Mouse (Mus musculus) MEL (cell line): ENCODE measurements around the gene Mtmr4. TPM values are rescaled to one million over a fixed set of nuclear protein-coding genes. Genes with fewer than 3 reads are reported as not detected.
A peak's percentile ranks its signal among the peaks of the same experiment; 100 is the strongest.

ENCODE experiments used
- DNase-seq: peaks from one replicate; pipeline ENCODE4 v3.0.0; 2011; ENCODE audit warnings: low read depth, low spot score
- H3K27ac ChIP-seq: 2 replicates; pipeline ENCODE4 v1.5.1; 2012; ENCODE audit warnings: low read depth, mild to moderate bottlenecking, control low read depth, low read length, moderate library complexity; ENCODE audit not compliant: control insufficient read depth
- H3K27me3 ChIP-seq, 2 experiments: fragments of 150-350 bp in 1 of 2; sonication (generic) in 1 of 2; 2 replicates each; pipeline ENCODE4 v1.6.1; 2012; ENCODE audit warnings: low read length in 2 of 2, mild to moderate bottlenecking in 2 of 2, improper control_type of control experiment in 1 of 2, moderate library complexity in 1 of 2; ENCODE audit not compliant: insufficient read depth in 2 of 2, control insufficient read depth in 1 of 2
- H3K36me3 ChIP-seq, 2 experiments: 2 replicates each; pipeline ENCODE4 v1.6.1; 2012 to 2014; ENCODE audit warnings: low read length in 2 of 2, improper control_type of control experiment in 1 of 2, inconsistent platforms in 1 of 2, mild to moderate bottlenecking in 1 of 2; ENCODE audit not compliant: insufficient read depth in 2 of 2, control insufficient read depth in 1 of 2
- H3K4me1 ChIP-seq, 2 experiments: fragments of 150-350 bp in 1 of 2; sonication (generic) in 1 of 2; 2 replicates each; pipeline ENCODE4 v1.6.1; 2012; ENCODE audit warnings: low read length in 2 of 2, improper control_type of control experiment in 1 of 2, mild to moderate bottlenecking in 1 of 2; ENCODE audit not compliant: insufficient read depth in 2 of 2, control insufficient read depth in 1 of 2
- H3K4me3 ChIP-seq, 2 experiments: fragments of 150-350 bp in 1 of 2; sonication (generic) in 1 of 2; 2 replicates each; pipeline ENCODE4 v1.5.1; 2012; ENCODE audit warnings: low read depth in 2 of 2, low read length in 2 of 2, mild to moderate bottlenecking in 2 of 2, moderate library complexity in 2 of 2, control low read depth in 1 of 2, improper control_type of control experiment in 1 of 2; ENCODE audit not compliant: control insufficient read depth in 1 of 2, insufficient read depth in 1 of 2
- H3K79me2 ChIP-seq: 2 replicates; pipeline ENCODE4 v1.6.1; 2012; ENCODE audit warnings: mild to moderate bottlenecking, low read length, moderate library complexity; ENCODE audit not compliant: control insufficient read depth, poor library complexity, insufficient read depth
- H3K9ac ChIP-seq: 2 replicates; pipeline ENCODE4 v1.6.1; 2012; ENCODE audit warnings: low read depth, mild to moderate bottlenecking, control low read depth, low read length, moderate library complexity; ENCODE audit not compliant: control insufficient read depth, poor library complexity, severe bottlenecking
- H3K9me3 ChIP-seq: fragments of 150-350 bp; sonication (generic); replicated peaks from 2 replicates; pipeline ENCODE4 v1.6.1; 2012; ENCODE audit warnings: mild to moderate bottlenecking, low read length, improper control_type of control experiment, moderate library complexity; ENCODE audit not compliant: insufficient read depth
- BHLHE40 ChIP-seq: IDR thresholded peaks from 2 replicates; pipeline ENCODE4 v1.6.1; 2012; ENCODE audit warnings: low read depth, mild to moderate bottlenecking, inconsistent platforms, low read length, improper control_type of control experiment, borderline replicate concordance
- CHD2 ChIP-seq: IDR thresholded peaks from 2 replicates; pipeline ENCODE4 v1.6.1; 2011; ENCODE audit warnings: low read length, improper control_type of control experiment
- CTCF ChIP-seq, 3 experiments: IDR thresholded peaks in 2 of 3; conservative IDR thresholded peaks in 1 of 3; 2 replicates each; pipeline ENCODE4 v1.5.1; 2011 to 2012; ENCODE audit warnings: low read length in 3 of 3, low read depth in 2 of 3, mild to moderate bottlenecking in 2 of 3, improper control_type of control experiment in 1 of 3, inconsistent platforms in 1 of 3, mixed read lengths in 1 of 3, moderate library complexity in 1 of 3; ENCODE audit not compliant: control insufficient read depth in 1 of 3, insufficient read depth in 1 of 3, poor library complexity in 1 of 3, severe bottlenecking in 1 of 3
- E2F4 ChIP-seq: IDR thresholded peaks from 2 replicates; pipeline ENCODE4 v1.6.1; 2011; ENCODE audit warnings: low read depth, low read length, improper control_type of control experiment, borderline replicate concordance
- ETS1 ChIP-seq: IDR thresholded peaks from 2 replicates; pipeline ENCODE4 v1.6.1; 2012; ENCODE audit warnings: low read depth, mild to moderate bottlenecking, inconsistent platforms, low read length, improper control_type of control experiment, moderate library complexity
- GATA1 ChIP-seq: IDR thresholded peaks from 2 replicates; pipeline ENCODE4 v1.6.1; 2011; ENCODE audit warnings: low read depth, low read length, improper control_type of control experiment
- HCFC1 ChIP-seq: IDR thresholded peaks from 2 replicates; pipeline ENCODE4 v1.6.1; 2012; ENCODE audit warnings: low read depth, mild to moderate bottlenecking, inconsistent platforms, low read length, improper control_type of control experiment, moderate library complexity
- JUND ChIP-seq: IDR thresholded peaks from 2 replicates; pipeline ENCODE4 v1.6.1; 2011; ENCODE audit warnings: low read depth, mild to moderate bottlenecking, improper control_type of control experiment, low read length
- KAT2A ChIP-seq: conservative IDR thresholded peaks from 2 replicates; pipeline ENCODE4 v1.6.1; 2012; ENCODE audit warnings: low read depth, low read length, improper control_type of control experiment, inconsistent platforms
- MAZ ChIP-seq: IDR thresholded peaks from 2 replicates; pipeline ENCODE4 v1.6.1; 2012; ENCODE audit warnings: low read depth, mild to moderate bottlenecking, inconsistent platforms, low read length, improper control_type of control experiment
- MXI1 ChIP-seq: IDR thresholded peaks from 2 replicates; pipeline ENCODE4 v1.6.1; 2011; ENCODE audit warnings: mild to moderate bottlenecking, low read depth, low read length, improper control_type of control experiment
- MYB ChIP-seq: IDR thresholded peaks from 2 replicates; pipeline ENCODE4 v1.6.1; 2011; ENCODE audit warnings: mild to moderate bottlenecking, low read depth, low read length, improper control_type of control experiment
- NELFE ChIP-seq: IDR thresholded peaks from 2 replicates; pipeline ENCODE4 v1.6.1; 2011; ENCODE audit warnings: low read depth, low read length, improper control_type of control experiment
- POLR2A ChIP-seq, 2 experiments: IDR thresholded peaks; 2 replicates each; pipeline ENCODE4 v1.6.1; 2011 to 2012; ENCODE audit warnings: low read length in 2 of 2, mild to moderate bottlenecking in 2 of 2, control low read depth in 1 of 2, improper control_type of control experiment in 1 of 2, low read depth in 1 of 2, moderate library complexity in 1 of 2; ENCODE audit not compliant: control insufficient read depth in 1 of 2, insufficient read depth in 1 of 2, poor library complexity in 1 of 2
- POLR2AphosphoS2 ChIP-seq: IDR thresholded peaks from 2 replicates; pipeline ENCODE4 v1.6.1; 2011; ENCODE audit warnings: low read length, improper control_type of control experiment
- POLR2AphosphoS5 ChIP-seq: IDR thresholded peaks from 2 replicates; pipeline ENCODE4 v1.6.1; 2012; ENCODE audit warnings: low read depth, borderline replicate concordance, mild to moderate bottlenecking, inconsistent platforms, low read length, moderate library complexity, mixed read lengths
- RAD21 ChIP-seq: IDR thresholded peaks from 2 replicates; pipeline ENCODE4 v1.6.1; 2011; ENCODE audit warnings: mild to moderate bottlenecking, low read depth, low read length, improper control_type of control experiment
- RCOR1 ChIP-seq: IDR thresholded peaks from 2 replicates; pipeline ENCODE4 v1.6.1; 2012; ENCODE audit warnings: low read depth, mild to moderate bottlenecking, inconsistent platforms, low read length, improper control_type of control experiment
- SIN3A ChIP-seq: IDR thresholded peaks from 2 replicates; pipeline ENCODE4 v1.6.1; 2012; ENCODE audit warnings: low read length, improper control_type of control experiment, inconsistent platforms
- SMC3 ChIP-seq: IDR thresholded peaks from 2 replicates; pipeline ENCODE4 v1.6.1; 2011; ENCODE audit warnings: low read depth, low read length, improper control_type of control experiment
- USF2 ChIP-seq, 2 experiments: IDR thresholded peaks; 2 replicates each; pipeline ENCODE4 v1.6.1; 2011 to 2012; ENCODE audit warnings: improper control_type of control experiment in 2 of 2, low read length in 2 of 2, borderline replicate concordance in 1 of 2, inconsistent platforms in 1 of 2, low read depth in 1 of 2, mild to moderate bottlenecking in 1 of 2; ENCODE audit not compliant: insufficient read depth in 1 of 2
- ZKSCAN1 ChIP-seq: IDR thresholded peaks from 2 replicates; pipeline ENCODE4 v1.6.1; 2012; ENCODE audit warnings: low read depth, mild to moderate bottlenecking, inconsistent platforms, low read length, improper control_type of control experiment, moderate library complexity
- ZMIZ1 ChIP-seq: IDR thresholded peaks from 2 replicates; pipeline ENCODE4 v1.6.1; 2012; ENCODE audit warnings: low read depth, mild to moderate bottlenecking, inconsistent platforms, low read length, improper control_type of control experiment, moderate library complexity
- polyA plus RNA-seq, 2 experiments: library from polyadenylated mRNA; stranded (reverse) in 1 of 2; unstranded in 1 of 2; fragments of >175 nt in 1 of 2; fragments of >200 nt in 1 of 2; gene quantifications; 2 replicates each; pipeline versions ENCODE4 v1.2.1 to v1.2.4; 2012; ENCODE audit warnings: low replicate concordance in 2 of 2, low read depth in 1 of 2; ENCODE audit not compliant: insufficient read length in 2 of 2, insufficient read depth in 1 of 2, missing spikeins in 1 of 2
- total RNA-seq: library from RNA; depleted of rRNA; stranded (reverse); fragments of 300-350 nt; gene quantifications from 2 replicates; pipeline ENCODE4 v1.2.3, GENCODE M21; 2012

Mtmr4 gene
- total and polyA plus RNA-seq, 3 experiments: 25.9 to 32.4 TPM; not detected in 1

DNA sequence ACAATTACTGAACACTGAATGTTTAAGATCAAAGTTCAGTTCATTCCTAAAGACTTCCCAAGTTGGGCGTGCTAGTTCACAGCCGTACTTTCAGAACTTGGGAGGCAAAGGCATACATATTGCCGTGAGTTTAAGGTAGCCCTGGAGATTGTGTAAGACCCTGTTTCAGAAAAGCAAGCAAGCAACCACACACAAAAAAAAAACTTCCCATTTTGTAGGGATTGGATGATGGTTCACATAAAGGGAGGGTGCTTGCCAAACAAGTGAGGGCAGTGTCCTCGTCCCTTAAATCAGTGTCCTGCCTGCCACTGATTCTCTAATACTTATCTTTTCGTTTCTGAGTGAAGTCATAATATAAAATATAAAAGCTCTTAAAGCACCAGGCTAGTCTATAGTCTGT, 62.7 kb downstream of the Mtmr4 start:
- DNase-seq: no peak
- Histone ChIP-seq H3K9me3 (no peaks in the 10 kb centered on the region), H3K79me2 (no peaks in the 10 kb centered on the region), H3K27me3 (no peaks in the 10 kb centered on the region; a peak in 2 of 4 replicates), H3K9ac (no peak overlapping the region), H3K4me3 (no peak overlapping the region), H3K36me3 (peaks cover 0 to 3% of the 10 kb centered on the region in 2 experiments; a peak in 1 of 4 replicates), H3K27ac (no peak overlapping the region), H3K4me1 (0 out of 4 replicates have a peak, but pooled peaks cover 0 to 4% of the 10 kb centered on the region in 2 experiments)
- no peak for TF ChIP-seq GATA1
- TF ChIP-seq BHLHE40: no peak
- TF ChIP-seq POLR2AphosphoS5: no peak
- TF ChIP-seq USF2 (IDR thresholded peaks at IDR 0.05; ENCODE audit: borderline replicate concordance in 1 of 2, insufficient read depth in 1 of 2, low read depth in 1 of 2, low read length in 2 of 2): no peak
- TF ChIP-seq ETS1: no peak
- no peak for TF ChIP-seq POLR2A (IDR thresholded peaks at IDR 0.05; ENCODE audit: control insufficient read depth in 1 of 2, insufficient read depth in 1 of 2, low read depth in 1 of 2, low read length in 2 of 2, poor library complexity in 1 of 2)
- no peak for TF ChIP-seq ZKSCAN1
- no peak for TF ChIP-seq MYB
- TF ChIP-seq CTCF (IDR thresholded peaks at IDR 0.05 in 2 of 3, conservative IDR thresholded peaks at IDR 0.05 in 1 of 3; ENCODE audit: control insufficient read depth in 1 of 3, insufficient read depth in 1 of 3, low read depth in 2 of 3, low read length in 3 of 3, poor library complexity in 1 of 3, severe bottlenecking in 1 of 3): no peak

DNA sequence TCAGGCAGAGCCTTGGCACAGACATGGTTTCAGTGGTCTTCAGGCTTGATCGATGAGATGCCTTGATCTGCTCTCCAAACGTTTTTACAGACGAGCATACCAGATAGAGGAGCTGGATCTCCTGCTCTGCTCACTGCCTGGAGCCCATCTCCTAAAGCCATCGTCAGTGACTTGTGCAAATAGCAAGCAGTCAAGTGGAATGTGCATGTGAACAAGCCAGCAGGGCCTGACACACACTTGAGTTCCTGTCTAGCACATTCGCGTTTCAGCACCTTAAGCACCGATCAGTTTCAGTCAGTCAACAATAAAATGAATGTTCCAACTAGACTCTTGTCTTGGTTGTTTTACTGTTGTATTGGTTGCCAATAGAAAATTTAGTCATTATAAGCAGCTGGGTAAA, 67.3 kb downstream of the Mtmr4 start:
- H3K4me1 ChIP-seq: no peaks in the 10 kb centered on the region
- no peak for DNase-seq
- H3K27me3 ChIP-seq: peaks cover under 1 to 3% of the 10 kb centered on the region in 2 experiments
- no peak overlapping the region for H3K9ac ChIP-seq
- H3K79me2 ChIP-seq: peaks cover under 1% of the 10 kb centered on the region; the same call in 1 of the 2 replicates
- H3K9me3 ChIP-seq: no peaks in the 10 kb centered on the region
- H3K36me3 ChIP-seq: peaks cover 0 to 3% of the 10 kb centered on the region in 2 experiments; a peak in 1 of 4 replicates
- no peak for TF ChIP-seq POLR2AphosphoS5
- TF ChIP-seq JUND: no peak
- TF ChIP-seq ETS1: no peak
- no peak overlapping the region for H3K27ac ChIP-seq
- H3K4me3 ChIP-seq: no peak overlapping the region

DNA sequence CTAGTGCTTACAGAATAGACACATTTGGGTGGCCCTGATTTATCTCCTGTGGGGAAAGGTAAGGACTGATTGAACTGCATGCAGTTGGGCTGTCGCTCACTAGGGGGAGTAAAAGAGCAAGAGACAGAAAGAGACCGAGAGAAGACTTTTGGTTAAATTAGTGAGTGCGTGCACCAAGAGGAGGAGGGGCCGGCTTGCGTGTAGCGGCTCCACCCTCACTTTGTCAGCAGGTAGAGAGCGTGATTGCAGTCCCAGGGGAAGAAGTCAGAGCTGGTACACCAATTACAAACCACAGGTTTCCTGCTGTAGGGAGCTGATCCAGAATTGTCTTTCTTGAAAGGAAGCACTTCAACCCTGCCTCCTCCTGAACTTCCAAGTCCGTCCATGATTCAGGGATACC, 70.4 kb downstream of the Mtmr4 start, which contains the start of gene Rnf43:
TSS of gene Rnf43 (plus strand) at position 316 of the 400 bp plus-strand sequence.
- peak; percentile 93 for DNase-seq
- peak within 1 kb of the TSS; percentile 40 to 48 for H3K4me3 ChIP-seq
- no peak within 1 kb of the TSS for H3K27ac ChIP-seq
- TF ChIP-seq NELFE: no peak
- peak; percentile 76 for TF ChIP-seq SIN3A
- TF ChIP-seq ETS1: 0 out of 2 replicates have a peak, but pooled peaks have one; percentile 39
- peak; percentile 8; the same call in 1 of the 2 replicates for TF ChIP-seq BHLHE40
- TF ChIP-seq MAZ: peak; percentile 77; the same call in 1 of the 2 replicates
- no peak for TF ChIP-seq CHD2
- no peak for TF ChIP-seq ZMIZ1
- TF ChIP-seq MXI1: peak; percentile 80
- peak; percentile 97 for TF ChIP-seq RAD21
- TF ChIP-seq RCOR1: 0 out of 2 replicates have a peak, but pooled peaks have one; percentile 63
- peak; percentile 37; the same call in 1 of the 2 replicates for TF ChIP-seq GATA1
- no peak for TF ChIP-seq POLR2AphosphoS2
- no peak; the same call in 1 of the 2 replicates for TF ChIP-seq HCFC1
- no peak for TF ChIP-seq POLR2AphosphoS5
- no peak for TF ChIP-seq POLR2A (IDR thresholded peaks at IDR 0.05; ENCODE audit: control insufficient read depth in 1 of 2, insufficient read depth in 1 of 2, low read depth in 1 of 2, low read length in 2 of 2, poor library complexity in 1 of 2)
- TF ChIP-seq E2F4: no peak
- peak; percentile 74 to 98 (median 89) for TF ChIP-seq CTCF (IDR thresholded peaks at IDR 0.05 in 2 of 3, conservative IDR thresholded peaks at IDR 0.05 in 1 of 3; ENCODE audit: control insufficient read depth in 1 of 3, insufficient read depth in 1 of 3, low read depth in 2 of 3, low read length in 3 of 3, poor library complexity in 1 of 3, severe bottlenecking in 1 of 3)
- peak; percentile 98 for TF ChIP-seq SMC3
- no peak for TF ChIP-seq KAT2A

More for the DNA sequence above, 70.4 kb downstream of the Mtmr4 start, which contains the start of gene Rnf43:
- Histone ChIP-seq H3K9ac (peak within 1 kb of the TSS; percentile 30), H3K79me2 (peaks cover 14% of the 10 kb centered on the region), H3K9me3 (no peaks in the 10 kb centered on the region), H3K27me3 (peaks cover 6 to 11% of the 10 kb centered on the region in 2 experiments), H3K36me3 (peaks cover 0 to 5% of the 10 kb centered on the region in 2 experiments; a peak in 2 of 4 replicates), H3K4me1 (peaks cover 0 to under 1% of the 10 kb centered on the region in 2 experiments; a peak in 1 of 4 replicates)
